Mouse (Mus musculus): ENCODE data around the gene Ttc28.
"Not testable (repeated sequence)": the region's sequence is repeated elsewhere in the genome, so short reads cannot be mapped to it uniquely, and the experiment has no call there.

Ttc28 gene

GRCm38 (mm10) chr5:111243447-111244040, 363.9 kb downstream of the Ttc28 start:
- no peak for DNase-seq (ENCODE audit: low read depth)

GRCm38 (mm10) chr5:111244061-111244460, 364.5 kb downstream of the Ttc28 start:
- no peak for DNase-seq (ENCODE audit: low read depth)

GRCm38 (mm10) chr5:111247571-111248265, 368.1 kb downstream of the Ttc28 start:
- no peak for DNase-seq (ENCODE audit: low read depth)

GRCm38 (mm10) chr5:111252147-111252546, 372.5 kb downstream of the Ttc28 start:
- DNase-seq (ENCODE audit: low read depth) = no peak

- no peak for DNase-seq (ENCODE audit: low read depth)
Measured at GRCm38 (mm10) chr5:111254362-111254761, 374.8 kb downstream of the Ttc28 start.

- DNase-seq (ENCODE audit: low read depth) = no peak
Measured at GRCm38 (mm10) chr5:111254781-111255180, 375.2 kb downstream of the Ttc28 start.

- no peak for DNase-seq (ENCODE audit: low read depth)
Measured at GRCm38 (mm10) chr5:111256181-111256580, 376.6 kb downstream of the Ttc28 start.

GRCm38 (mm10) chr5:111257127-111257526, 377.5 kb downstream of the Ttc28 start:
- DNase-seq (ENCODE audit: low read depth) = peak; percentile 59

GRCm38 (mm10) chr5:111261162-111261561, 381.6 kb downstream of the Ttc28 start:
- DNase-seq (ENCODE audit: low read depth) = not testable (repeated sequence)

GRCm38 (mm10) chr5:111261733-111262573, 382.4 kb downstream of the Ttc28 start:
- DNase-seq (ENCODE audit: low read depth) = peak; percentile 73

GRCm38 (mm10) chr5:111262574-111263239, 383.1 kb downstream of the Ttc28 start:
- peak; percentile 79 for DNase-seq (ENCODE audit: low read depth)

- no peak for DNase-seq (ENCODE audit: low read depth)
Measured at GRCm38 (mm10) chr5:111263370-111263769, 383.8 kb downstream of the Ttc28 start.

GRCm38 (mm10) chr5:111264488-111264887, 384.9 kb downstream of the Ttc28 start:
- no peak for DNase-seq (ENCODE audit: low read depth)

GRCm38 (mm10) chr5:111266658-111267057, 387.1 kb downstream of the Ttc28 start:
- no peak for DNase-seq (ENCODE audit: low read depth)

GRCm38 (mm10) chr5:111267100-111267499, 387.5 kb downstream of the Ttc28 start:
- no peak for DNase-seq (ENCODE audit: low read depth)

- no peak for DNase-seq (ENCODE audit: low read depth)
Measured at GRCm38 (mm10) chr5:111268852-111269251, 389.2 kb downstream of the Ttc28 start.

- peak; percentile 76 for DNase-seq (ENCODE audit: low read depth)
Measured at GRCm38 (mm10) chr5:111269613-111270205, 390.1 kb downstream of the Ttc28 start.

- no peak for DNase-seq (ENCODE audit: low read depth)
Measured at GRCm38 (mm10) chr5:111270246-111271002, 390.8 kb downstream of the Ttc28 start.

- peak; percentile 78 for DNase-seq (ENCODE audit: low read depth)
Measured at GRCm38 (mm10) chr5:111273589-111273988, 394.0 kb downstream of the Ttc28 start.

- DNase-seq (ENCODE audit: low read depth) = no peak
Measured at GRCm38 (mm10) chr5:111274948-111275347, 395.3 kb downstream of the Ttc28 start.
